Comparison of ENCODE assay signal across 15 mouse cellular contexts in the genomic region with DNA sequence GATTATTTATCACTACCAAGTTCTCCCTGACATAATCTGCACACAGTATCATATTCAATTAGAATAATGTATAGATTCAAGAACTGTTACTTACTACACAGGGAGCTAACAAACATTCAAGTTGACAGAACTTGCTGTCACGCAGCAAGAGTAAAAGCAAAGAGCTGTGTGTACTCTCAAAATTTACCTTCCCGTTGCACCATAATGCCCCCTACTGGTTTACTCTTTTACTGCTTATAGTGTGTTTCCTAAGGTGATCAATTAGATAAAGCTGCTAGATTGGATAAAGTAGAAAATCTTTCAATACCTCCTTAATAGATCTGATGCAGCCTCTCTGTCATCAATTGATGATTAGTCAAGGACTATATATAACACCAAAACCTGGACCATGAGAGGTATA.
DNase-seq lines count a peak whose midpoint lies in the region; ATAC-seq and TF ChIP-seq lines count a peak whose summit lies in the region.
"Had no signal": no experiment of that assay in that cellular context is flagged by ENCODE, and none has a peak within 500 bp of the region (broad histone marks: within the 10 kb centered on the region; RNA-seq: fewer than 3 reads in every experiment).

No protein-coding gene starts in this region.

- peak; percentile 30; the same call in 1 of the 2 replicates for TF ChIP-seq CTCF in intestine, postnatal 0 days (IDR thresholded peaks at IDR 0.05; ENCODE audit: low read depth)

- no peak for ATAC-seq in intestine, postnatal 0 days
- no peak for ATAC-seq in intestine, embryonic 16.5 days
- no peak for ATAC-seq in midbrain, embryonic 14.5 days (ENCODE audit: low FRiP score, low TSS enrichment)
- ATAC-seq in midbrain, embryonic 13.5 days, result no peak
- ATAC-seq: forebrain, embryonic 15.5 days had no signal

- no peak overlapping the region for H3K9ac ChIP-seq in intestine, postnatal 0 days (ENCODE audit: low read depth, low read length)
- H3K9ac ChIP-seq in intestine, embryonic 16.5 days (ENCODE audit: low read depth, low read length), result no peak overlapping the region
- no peak overlapping the region for H3K9ac ChIP-seq in midbrain, embryonic 14.5 days (replicated peaks; ENCODE audit: low read length)
- H3K9ac ChIP-seq in midbrain, embryonic 13.5 days (replicated peaks), result no peak overlapping the region
- H3K9ac ChIP-seq: forebrain, embryonic 15.5 days; heart, embryonic 15.5 days; hindbrain, embryonic 15.5 days; lung, embryonic 15.5 days; neural tube, embryonic 12.5 days had no signal

- DNase-seq in cerebellum, postnatal 10 days, result peak; percentile 14 to 44
- DNase-seq in cerebellum, adult 18-20 months, result no peak
- DNase-seq in midbrain, embryonic 14.5 days, result peak; percentile 26
- no peak for DNase-seq in right cerebral cortex, adult 2 months (ENCODE audit: low spot score in 2 of 2)
- no peak for DNase-seq in T-cell, adult 2 months (ENCODE audit: low spot score)
- DNase-seq: adrenal gland, postnatal 14 days; cerebellum, adult 11 months had no signal

- no peaks in the 10 kb centered on the region for H3K4me1 ChIP-seq in intestine, postnatal 0 days (replicated peaks; ENCODE audit: control insufficient read depth, insufficient read depth, low read length)
- no peaks in the 10 kb centered on the region for H3K4me1 ChIP-seq in intestine, embryonic 16.5 days (ENCODE audit: control insufficient read depth, insufficient read depth, low read length)
- peaks cover 6% of the 10 kb centered on the region; the same call in 1 of the 2 replicates for H3K4me1 ChIP-seq in midbrain, embryonic 14.5 days (ENCODE audit: control insufficient read depth, insufficient read depth, low read length)
- H3K4me1 ChIP-seq in midbrain, embryonic 13.5 days (replicated peaks), result peaks cover 6% of the 10 kb centered on the region; the same call in 1 of the 2 replicates
- H3K4me1 ChIP-seq: forebrain, embryonic 15.5 days; heart, embryonic 15.5 days; lung, embryonic 15.5 days; neural tube, embryonic 12.5 days had no signal

- 60% methylated on average over 2 of the region's 2 CpGs for WGBS in intestine, postnatal 0 days
- 51% methylated on average over 2 of the region's 2 CpGs for WGBS in intestine, embryonic 16.5 days
- WGBS in midbrain, embryonic 14.5 days, result 58% methylated on average over 2 of the region's 2 CpGs
- WGBS in midbrain, embryonic 13.5 days, result 66% methylated on average over 2 of the region's 2 CpGs

- H3K27ac ChIP-seq in intestine, postnatal 0 days (ENCODE audit: low read depth, low read length), result no peak overlapping the region
- no peak overlapping the region for H3K27ac ChIP-seq in intestine, embryonic 16.5 days (ENCODE audit: low read length)
- no peak overlapping the region for H3K27ac ChIP-seq in midbrain, embryonic 14.5 days (replicated peaks; ENCODE audit: low read depth, low read length)
- H3K27ac ChIP-seq in midbrain, embryonic 13.5 days, result no peak overlapping the region
- H3K27ac ChIP-seq: forebrain, embryonic 15.5 days; heart, embryonic 15.5 days; hindbrain, embryonic 15.5 days; lung, embryonic 15.5 days; neural tube, embryonic 12.5 days had no signal

- H3K9me3 ChIP-seq in intestine, postnatal 0 days (ENCODE audit: control insufficient read depth), result no peaks in the 10 kb centered on the region
- H3K9me3 ChIP-seq in intestine, embryonic 16.5 days (ENCODE audit: control insufficient read depth, low read length), result no peaks in the 10 kb centered on the region
- H3K9me3 ChIP-seq in midbrain, embryonic 14.5 days (ENCODE audit: control insufficient read depth, low read length), result no peaks in the 10 kb centered on the region
- H3K9me3 ChIP-seq in midbrain, embryonic 13.5 days, result no peaks in the 10 kb centered on the region
- H3K9me3 ChIP-seq: forebrain, embryonic 15.5 days; heart, embryonic 15.5 days; hindbrain, embryonic 15.5 days; lung, embryonic 15.5 days; neural tube, embryonic 12.5 days had no signal

- no peak overlapping the region for H3K4me2 ChIP-seq in intestine, postnatal 0 days (replicated peaks; ENCODE audit: low read depth)
- no peak overlapping the region for H3K4me2 ChIP-seq in intestine, embryonic 16.5 days (ENCODE audit: low read depth, low read length)
- H3K4me2 ChIP-seq in midbrain, embryonic 14.5 days (ENCODE audit: low read length), result no peak overlapping the region
- no peak overlapping the region for H3K4me2 ChIP-seq in midbrain, embryonic 13.5 days (replicated peaks)
- H3K4me2 ChIP-seq: forebrain, embryonic 15.5 days; heart, embryonic 15.5 days; hindbrain, embryonic 15.5 days; lung, embryonic 15.5 days; neural tube, embryonic 12.5 days had no signal

- H3K4me3 ChIP-seq in intestine, postnatal 0 days (ENCODE audit: low read depth, low read length), result no peak overlapping the region
- H3K4me3 ChIP-seq in intestine, embryonic 16.5 days (ENCODE audit: low read length), result no peak overlapping the region
- H3K4me3 ChIP-seq in midbrain, embryonic 14.5 days (replicated peaks; ENCODE audit: low read depth, low read length), result no peak overlapping the region
- H3K4me3 ChIP-seq in midbrain, embryonic 13.5 days (replicated peaks), result no peak overlapping the region
- H3K4me3 ChIP-seq: forebrain, embryonic 15.5 days; heart, embryonic 15.5 days; hindbrain, embryonic 15.5 days; lung, embryonic 15.5 days; neural tube, embryonic 12.5 days had no signal

- H3K27me3 ChIP-seq in intestine, postnatal 0 days (replicated peaks; ENCODE audit: control insufficient read depth, insufficient read depth, low read length), result no peaks in the 10 kb centered on the region
- no peaks in the 10 kb centered on the region for H3K27me3 ChIP-seq in intestine, embryonic 16.5 days (replicated peaks; ENCODE audit: control insufficient read depth, insufficient read depth, low read length)
- H3K27me3 ChIP-seq in midbrain, embryonic 14.5 days (ENCODE audit: control insufficient read depth, insufficient read depth, low read length), result no peaks in the 10 kb centered on the region; the same call in 1 of the 2 replicates
- H3K27me3 ChIP-seq in midbrain, embryonic 13.5 days, result peaks cover 7% of the 10 kb centered on the region; the same call in 1 of the 2 replicates
- H3K27me3 ChIP-seq: forebrain, embryonic 15.5 days; heart, embryonic 15.5 days; hindbrain, embryonic 15.5 days; lung, embryonic 15.5 days; neural tube, embryonic 12.5 days had no signal

- no peaks in the 10 kb centered on the region for H3K36me3 ChIP-seq in intestine, postnatal 0 days (ENCODE audit: control insufficient read depth, insufficient read depth)
- no peaks in the 10 kb centered on the region for H3K36me3 ChIP-seq in intestine, embryonic 16.5 days (ENCODE audit: control insufficient read depth, insufficient read depth, low read length)
- no peaks in the 10 kb centered on the region for H3K36me3 ChIP-seq in midbrain, embryonic 14.5 days (ENCODE audit: control insufficient read depth, insufficient read depth, low read length)
- no peaks in the 10 kb centered on the region for H3K36me3 ChIP-seq in midbrain, embryonic 13.5 days
- H3K36me3 ChIP-seq: forebrain, embryonic 15.5 days; heart, embryonic 15.5 days; hindbrain, embryonic 15.5 days; lung, embryonic 15.5 days; neural tube, embryonic 12.5 days had no signal

Comparison
In these comparisons a context has a peak if more than half of its experiments do, and no peak if none do; other contexts are left out.
1. DNase-seq: peak in cerebellum, postnatal 10 days (2 of 2) and midbrain, embryonic 14.5 days (single experiment); none in cerebellum, adult 18-20 months (0 of 2), right cerebral cortex, adult 2 months (0 of 2) and T-cell, adult 2 months (single experiment).